Mouse (Mus musculus) small intestine, adult 2 months (tissue): ENCODE results near the gene Selenoi. TPM values are rescaled to one million over a fixed set of nuclear protein-coding genes. Genes with fewer than 3 reads are reported as not detected.

Source experiments
- H3K27ac ChIP-seq: fragments of 200-500 bp; 2 replicates; pipeline ENCODE4 v1.5.1; 2012; ENCODE audit warnings: low read depth, low read length, control low read depth, inconsistent platforms; ENCODE audit not compliant: insufficient read depth
- H3K27me3 ChIP-seq: fragments of 200-500 bp; 2 replicates; pipeline ENCODE4 v1.6.1; 2012; ENCODE audit warnings: mild to moderate bottlenecking, moderate library complexity, low read length, inconsistent platforms; ENCODE audit not compliant: control insufficient read depth, insufficient read depth
- H3K36me3 ChIP-seq: fragments of 200-500 bp; 2 replicates; pipeline ENCODE4 v1.6.1; 2012; ENCODE audit warnings: mild to moderate bottlenecking, low read length, control low read depth, inconsistent platforms; ENCODE audit not compliant: control insufficient read depth, insufficient read depth
- H3K4me1 ChIP-seq: fragments of 200-500 bp; 2 replicates; pipeline ENCODE4 v1.6.1; 2012; ENCODE audit warnings: low read length, inconsistent platforms, mixed read lengths; ENCODE audit not compliant: control insufficient read depth, insufficient read depth, insufficient read length
- H3K4me3 ChIP-seq: fragments of 200-500 bp; 2 replicates; pipeline ENCODE4 v1.5.1; 2012; ENCODE audit warnings: low read depth, mild to moderate bottlenecking, control low read depth, inconsistent platforms, low read length, moderate library complexity
- CTCF ChIP-seq: fragments of 200-500 bp; IDR thresholded peaks from 2 replicates; pipeline ENCODE4 v1.5.1; 2012; ENCODE audit warnings: low read depth, mild to moderate bottlenecking, control low read depth, inconsistent platforms, low read length, moderate library complexity, mixed read lengths; ENCODE audit not compliant: insufficient replicate concordance, insufficient read length; ENCODE audit errors: extremely low read depth
- POLR2A ChIP-seq: fragments of 200-500 bp; IDR thresholded peaks from 2 replicates; pipeline ENCODE4 v1.6.1; 2012; ENCODE audit warnings: low read depth, mild to moderate bottlenecking, control low read depth, inconsistent platforms, low read length, moderate library complexity
- WGBS: fragments of 180-500 bp; shearing (Covaris S2); methylation state at CpG from one replicate; pipeline ENCODE4 v1.1.7; 2018; 5-methylcytosine and 5-hydroxymethylcytosine counted together
- polyA plus RNA-seq: library from polyadenylated mRNA; depleted of rRNA; stranded (reverse); fragments of >200 nt; gene quantifications from 2 replicates; pipeline ENCODE4 v1.2.3, GENCODE M21; 2012; rRNA removed

The Selenoi gene
- polyA plus RNA-seq, result 36.4 and 107 TPM in 2 replicates

- Histone ChIP-seq H3K4me3 (peak within 1 kb of the TSS; percentile 85), H3K27ac (peak within 1 kb of the TSS; percentile 87), H3K4me1 (peaks cover 10% of the 10 kb centered on the region; the same call in 1 of the 2 replicates), H3K36me3 (peaks cover 5% of the 10 kb centered on the region; the same call in 1 of the 2 replicates), H3K27me3 (no peaks in the 10 kb centered on the region)
- 3% methylated on average over 71 of the region's 71 CpGs for WGBS
- TF ChIP-seq POLR2A (peak; percentile 98), CTCF (no peak)
Observed at GRCm38 (mm10) chr5:30232271-30232971, at the start of gene Selenoi. Selenoi (plus strand) TSS chr5:30232581.

DNA sequence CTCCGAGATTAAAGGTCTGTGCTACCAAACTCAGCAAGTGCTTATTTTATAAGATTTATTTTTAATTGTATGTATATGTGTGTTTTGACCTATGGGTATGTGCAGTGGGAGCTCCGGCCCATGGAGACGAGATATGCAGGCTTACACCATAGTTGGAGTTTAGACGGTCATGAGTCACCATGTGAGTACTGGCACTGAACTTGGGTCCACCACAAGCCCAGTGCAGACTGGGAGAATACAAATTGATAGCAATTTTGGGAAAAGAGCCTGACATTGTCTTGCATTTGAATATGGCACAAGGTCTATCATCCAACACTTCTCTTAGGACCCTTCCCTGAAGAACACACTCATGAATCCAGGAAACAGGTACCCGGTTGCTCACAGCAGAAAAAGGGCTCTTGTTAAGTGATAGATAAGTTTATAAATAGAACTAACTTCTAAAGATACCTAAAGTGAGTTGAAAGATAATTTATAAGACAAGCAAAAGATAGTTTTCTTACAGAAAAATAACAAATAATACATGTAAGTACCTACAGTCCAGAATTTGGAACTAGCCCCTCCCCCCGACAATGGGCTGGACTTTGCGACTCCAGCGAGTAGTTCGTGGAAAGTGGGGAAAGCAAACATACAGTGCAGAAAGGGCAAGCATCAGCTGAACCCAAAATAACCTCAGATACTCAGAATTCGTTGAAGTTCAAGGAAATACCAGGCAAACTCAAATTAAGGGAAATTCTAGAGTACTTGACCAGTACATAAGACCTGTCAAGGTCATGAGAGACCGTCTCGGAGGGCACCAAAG lies 44.5 kb upstream of the Selenoi start:
- TF ChIP-seq POLR2A (no peak), CTCF (no peak)
- Histone ChIP-seq H3K4me1 (no peaks in the 10 kb centered on the region), H3K27ac (no peak overlapping the region), H3K27me3 (no peaks in the 10 kb centered on the region), H3K4me3 (no peak overlapping the region), H3K36me3 (peaks cover 39% of the 10 kb centered on the region)
- WGBS, result 88% methylated on average over 12 of the region's 12 CpGs

DNA sequence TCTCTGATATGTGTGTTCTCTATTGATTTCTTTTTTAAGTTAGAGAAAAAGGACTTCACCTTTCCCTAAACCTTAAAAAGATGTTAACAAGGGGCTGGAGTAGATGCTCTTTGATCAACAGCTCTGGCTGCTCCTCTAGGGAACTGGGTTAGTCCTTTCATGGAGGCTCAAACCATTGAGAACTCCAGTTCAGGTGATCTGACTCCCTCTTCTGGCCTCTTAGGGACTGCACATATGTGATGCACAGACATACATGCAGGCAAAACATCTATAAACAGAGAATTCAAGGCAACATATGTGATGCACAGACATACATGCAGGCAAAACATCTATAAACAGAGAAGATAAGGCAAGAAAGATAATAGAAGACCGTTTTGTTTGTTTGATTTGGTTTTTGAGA lies 39.9 kb upstream of the Selenoi start:
- H3K4me1 ChIP-seq, result no peaks in the 10 kb centered on the region
- H3K36me3 ChIP-seq, result peaks cover 11% of the 10 kb centered on the region
- TF ChIP-seq CTCF (no peak), POLR2A (no peak)
- no peak overlapping the region for H3K4me3 ChIP-seq
- no peak overlapping the region for H3K27ac ChIP-seq
- H3K27me3 ChIP-seq, result no peaks in the 10 kb centered on the region
- WGBS, result 42% methylated on average over 1 of the region's 1 CpGs

DNA sequence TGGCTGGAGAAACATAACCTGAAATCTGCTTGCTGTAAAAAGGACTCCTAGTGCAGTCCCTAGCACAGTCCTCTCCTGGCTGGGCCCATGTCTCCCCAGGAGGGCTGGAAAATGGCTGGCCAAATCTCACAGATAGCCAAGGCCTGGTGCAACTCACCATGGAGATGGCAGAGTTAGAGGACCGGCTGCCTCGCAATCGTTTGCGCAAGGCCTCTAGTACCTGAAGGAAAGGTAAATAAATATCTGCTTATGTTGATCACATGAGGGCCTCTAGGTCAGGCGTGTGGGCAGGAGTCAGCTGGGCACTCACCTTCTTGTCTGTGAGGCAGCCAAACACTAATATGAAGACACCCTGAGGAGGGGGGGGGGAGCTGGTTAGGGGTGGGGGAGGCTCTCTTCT lies 37.0 kb upstream of the Selenoi start:
- Histone ChIP-seq H3K4me1 (peaks cover 2% of the 10 kb centered on the region; the same call in 1 of the 2 replicates), H3K36me3 (0 out of 2 replicates have a peak, but pooled peaks cover 3% of the 10 kb centered on the region), H3K27me3 (no peaks in the 10 kb centered on the region), H3K27ac (no peak overlapping the region), H3K4me3 (no peak overlapping the region)
- no peak for TF ChIP-seq CTCF
- no peak for TF ChIP-seq POLR2A
- 76% methylated on average over 5 of the region's 5 CpGs for WGBS

- Histone ChIP-seq H3K4me1 (peaks cover 2% of the 10 kb centered on the region; the same call in 1 of the 2 replicates), H3K4me3 (no peak overlapping the region), H3K27ac (no peak overlapping the region), H3K27me3 (no peaks in the 10 kb centered on the region), H3K36me3 (no peaks in the 10 kb centered on the region)
- WGBS, result 49% methylated on average over 7 of the region's 7 CpGs
- TF ChIP-seq CTCF (no peak), POLR2A (no peak)
Observed at GRCm38 (mm10) chr5:30198257-30198656, 34.1 kb upstream of the Selenoi start.

DNA sequence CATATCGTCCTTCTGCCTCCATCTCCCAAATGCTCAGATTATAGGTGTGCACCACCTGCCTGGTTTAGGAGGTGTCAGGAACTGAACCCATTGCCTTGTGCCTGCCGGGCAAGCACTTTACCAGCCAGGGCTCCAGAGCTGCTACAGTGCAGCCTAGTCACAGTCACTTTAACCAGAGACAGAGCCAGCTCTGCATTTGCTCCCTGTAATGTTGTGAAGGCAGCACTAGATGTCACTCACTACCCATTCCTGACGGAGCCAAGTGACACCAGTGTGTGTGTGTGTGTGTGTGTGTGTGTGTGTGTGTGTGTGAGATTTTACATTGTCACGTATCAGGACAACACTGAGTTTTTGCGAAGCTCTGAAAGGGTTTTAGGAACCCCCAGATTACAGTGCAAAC lies 30.9 kb upstream of the Selenoi start:
- 33% methylated on average over 5 of the region's 5 CpGs for WGBS
- H3K4me1 ChIP-seq, result peaks cover 2% of the 10 kb centered on the region; the same call in 1 of the 2 replicates
- H3K27me3 ChIP-seq, result no peaks in the 10 kb centered on the region
- no peak overlapping the region for H3K4me3 ChIP-seq
- H3K27ac ChIP-seq, result no peak overlapping the region
- no peaks in the 10 kb centered on the region for H3K36me3 ChIP-seq
- no peak for TF ChIP-seq CTCF
- no peak for TF ChIP-seq POLR2A

GRCm38 (mm10) chr5:30202221-30202620 lies 30.2 kb upstream of the Selenoi start:
- WGBS, result 80% methylated on average over 7 of the region's 7 CpGs
- Histone ChIP-seq H3K36me3 (no peaks in the 10 kb centered on the region), H3K27me3 (no peaks in the 10 kb centered on the region), H3K27ac (no peak overlapping the region), H3K4me1 (peaks cover 2% of the 10 kb centered on the region; the same call in 1 of the 2 replicates), H3K4me3 (no peak overlapping the region)
- TF ChIP-seq CTCF, result no peak
- no peak for TF ChIP-seq POLR2A
